Mouse (Mus musculus): Measurements from ENCODE around the gene Muc15.

- TF ChIP-seq CTCF (IDR thresholded peaks at IDR 0.05 in 2 of 3, conservative IDR thresholded peaks at IDR 0.05 in 1 of 3; ENCODE audit: control insufficient read depth in 1 of 3, insufficient read depth in 1 of 3, low read depth in 2 of 3, low read length in 3 of 3, poor library complexity in 1 of 3, severe bottlenecking in 1 of 3) (no peak), ELF1 (IDR thresholded peaks at IDR 0.05; ENCODE audit: low read depth, low read length) (no peak), ZC3H11A (IDR thresholded peaks at IDR 0.05; ENCODE audit: low read depth, low read length) (no peak), MYC (IDR thresholded peaks at IDR 0.05; ENCODE audit: low read depth, low read length) (no peak)
These were observed 18.6 kb downstream of the Muc15 start for GRCm38 (mm10) chr2:110739781-110740180.
